Mouse (Mus musculus) ES-E14 (cell line): Measurements from ENCODE around the gene A3galt2.

Experiments
- HCFC1 ChIP-seq: IDR thresholded peaks from 2 replicates; pipeline ENCODE4 v1.6.1; 2012; ENCODE audit warnings: low read length, inconsistent platforms, borderline replicate concordance; ENCODE audit not compliant: insufficient read depth
- MAFK ChIP-seq: IDR thresholded peaks from 2 replicates; pipeline ENCODE4 v1.6.1; 2014; ENCODE audit warnings: mild to moderate bottlenecking, low read depth, low read length, inconsistent platforms; ENCODE audit not compliant: insufficient read depth
- ZC3H11A ChIP-seq: IDR thresholded peaks from 2 replicates; pipeline ENCODE4 v1.6.1; 2012; ENCODE audit warnings: low read depth, mild to moderate bottlenecking, inconsistent platforms, low read length, borderline replicate concordance
- ZNF384 ChIP-seq: IDR thresholded peaks from 2 replicates; pipeline ENCODE4 v1.6.1; 2012; ENCODE audit warnings: low read depth, low read length, inconsistent platforms

DNA sequence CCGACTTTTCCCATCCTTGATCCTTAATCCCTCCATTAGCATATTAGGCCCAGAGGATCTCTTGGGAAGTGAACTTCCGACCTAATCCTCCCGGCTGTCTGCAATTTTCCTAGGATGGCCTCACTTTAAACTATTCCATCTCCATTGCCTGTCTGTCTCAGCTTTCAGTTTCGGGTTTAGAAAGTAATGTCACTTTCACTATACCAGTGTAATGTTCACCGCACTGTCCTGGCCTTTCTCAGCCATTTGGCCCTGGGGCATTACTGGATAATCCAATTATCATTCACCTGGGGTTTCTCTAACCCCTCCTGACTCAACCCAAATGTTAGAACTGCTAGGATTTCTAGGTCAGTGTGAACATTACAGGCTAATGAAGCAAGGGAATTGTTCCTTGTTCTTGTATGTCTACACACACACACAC, 26.7 kb upstream of the A3galt2 start:
- no peak for TF ChIP-seq ZC3H11A
- TF ChIP-seq MAFK, result no peak
- TF ChIP-seq HCFC1, result no peak
- TF ChIP-seq ZNF384, result no peak
